Mouse (Mus musculus) embryonic facial prominence, embryonic 14.5 days (tissue): ENCODE results near the gene Socs7. TPM values are rescaled to one million over a fixed set of nuclear protein-coding genes. Genes with fewer than 3 reads are reported as not detected.

Source experiments
- ATAC-seq: fragments of 200-750 bp; cut with Nextera tagmentation; 2 replicates; pipeline ENCODE4 v1.8.0; 2017; ENCODE audit warnings: low read depth, moderate number of reproducible peaks, moderate TSS enrichment
- DNase-seq: peaks from one replicate; pipeline ENCODE4 v3.0.0-alpha.2; 2015; ENCODE audit warnings: low spot score
- H3K27ac ChIP-seq: fragments of 300-500 bp; sonication (generic); replicated peaks from 2 replicates; pipeline ENCODE4 v1.5.1; 2014; ENCODE audit warnings: low read depth, mild to moderate bottlenecking, low read length, moderate library complexity
- H3K27me3 ChIP-seq: fragments of 300-500 bp; sonication (generic); replicated peaks from 2 replicates; pipeline ENCODE4 v1.6.1; 2014; ENCODE audit warnings: low read length; ENCODE audit not compliant: control insufficient read depth, insufficient read depth
- H3K36me3 ChIP-seq: fragments of 300-500 bp; sonication (generic); 2 replicates; pipeline ENCODE4 v1.6.1; 2014; ENCODE audit warnings: low read length, mixed read lengths; ENCODE audit not compliant: control insufficient read depth, insufficient read depth
- H3K4me1 ChIP-seq: fragments of 300-500 bp; sonication (generic); 2 replicates; pipeline ENCODE4 v1.6.1; 2014; ENCODE audit warnings: antibody characterized with exemption, low read length; ENCODE audit not compliant: control insufficient read depth, insufficient read depth
- H3K4me2 ChIP-seq: fragments of 300-500 bp; sonication (generic); 2 replicates; pipeline ENCODE4 v1.6.1; 2014; ENCODE audit warnings: low read depth, mild to moderate bottlenecking, low read length, moderate library complexity, mixed read lengths
- H3K4me3 ChIP-seq: fragments of 300-500 bp; sonication (generic); 2 replicates; pipeline ENCODE4 v1.5.1; 2014; ENCODE audit warnings: low read depth, mild to moderate bottlenecking, low read length
- H3K9ac ChIP-seq: fragments of 300-500 bp; sonication (generic); 2 replicates; pipeline ENCODE4 v1.6.1; 2014; ENCODE audit warnings: low read depth, mild to moderate bottlenecking, low read length, moderate library complexity, mixed read lengths
- H3K9me3 ChIP-seq: fragments of 300-500 bp; sonication (generic); 2 replicates; pipeline ENCODE4 v1.6.1; 2016; ENCODE audit warnings: low read length; ENCODE audit not compliant: control insufficient read depth
- WGBS: fragments of 180-500 bp; shearing (Covaris S2); extraction: QIAGEN DNeasy Blood & Tissue Kit; methylation state at CpG from one replicate; pipeline ENCODE4 v1.1.7; 2014; 5-methylcytosine and 5-hydroxymethylcytosine counted together
- polyA plus RNA-seq: library from polyadenylated mRNA; unstranded; fragments of >200 nt; fragmentation: Nextera tagmentation; extraction: Ambion mirVana; gene quantifications from 2 replicates; pipeline ENCODE4 v1.2.1, GENCODE M21; 2014

Socs7 gene
- polyA plus RNA-seq, 1 experiment from 2014 or later: 3.1 TPM

DNA sequence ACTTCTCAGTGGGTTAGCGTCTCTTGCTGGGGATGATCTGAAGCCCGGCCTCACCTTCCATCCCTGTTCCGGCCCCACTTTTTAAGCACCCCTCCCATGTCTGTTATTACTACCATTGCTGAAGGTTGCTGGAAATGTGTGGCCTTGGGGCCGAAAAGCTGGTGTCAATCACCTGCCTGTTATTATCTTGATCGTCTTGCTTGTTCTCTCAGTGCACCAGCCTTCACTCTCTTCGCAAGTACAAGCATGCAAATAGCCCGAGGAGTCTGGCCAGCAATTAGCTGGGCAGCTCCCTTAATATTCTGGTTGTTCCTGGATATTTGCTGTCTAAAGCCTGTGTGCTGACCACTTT lies 1.3 kb downstream of the Socs7 start:
- H3K4me2 ChIP-seq: peak overlapping the region; percentile 80
- H3K4me1 ChIP-seq: peaks cover 21% of the 10 kb centered on the region
- DNase-seq: no peak
- H3K9me3 ChIP-seq: no peaks in the 10 kb centered on the region
- H3K27me3 ChIP-seq: no peaks in the 10 kb centered on the region
- 0 out of 2 replicates have a peak, but pooled peaks cover 2% of the 10 kb centered on the region for H3K36me3 ChIP-seq
- no peak for ATAC-seq
- peak overlapping the region; percentile 75 for H3K4me3 ChIP-seq
- H3K27ac ChIP-seq: no peak overlapping the region
- WGBS: 2% methylated on average over 7 of the region's 7 CpGs
- peak overlapping the region; percentile 97 for H3K9ac ChIP-seq

DNA sequence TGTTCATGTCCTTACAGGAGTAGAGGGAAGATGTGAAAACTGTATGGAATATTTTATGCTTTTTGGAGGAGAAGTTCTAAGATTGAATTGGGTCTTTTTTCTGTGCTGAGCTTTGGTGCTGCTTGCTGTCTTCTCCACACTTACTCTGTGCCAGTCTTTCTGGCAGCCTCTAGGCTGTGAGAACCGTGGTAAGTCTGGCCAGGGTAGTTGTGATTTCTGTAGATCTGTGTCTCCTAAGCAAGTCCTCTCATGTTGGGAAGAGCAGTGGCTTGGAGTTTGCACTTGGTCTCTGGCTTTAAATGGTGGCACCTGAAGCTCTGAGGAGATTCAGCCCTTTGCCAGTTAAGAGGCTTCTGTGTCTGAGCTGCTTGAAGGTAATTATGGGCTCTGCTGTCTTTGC lies 3.2 kb downstream of the Socs7 start:
- H3K27me3 ChIP-seq: no peaks in the 10 kb centered on the region
- H3K4me1 ChIP-seq: peaks cover 21% of the 10 kb centered on the region
- ATAC-seq (no peak), DNase-seq (no peak)
- H3K4me3 ChIP-seq: no peak overlapping the region
- peak overlapping the region; percentile 80 for H3K4me2 ChIP-seq
- H3K27ac ChIP-seq: no peak overlapping the region
- H3K36me3 ChIP-seq: 0 out of 2 replicates have a peak, but pooled peaks cover 3% of the 10 kb centered on the region
- 0 out of 2 replicates have a peak overlapping the region, but pooled peaks have one; percentile 5 for H3K9ac ChIP-seq
- H3K9me3 ChIP-seq: no peaks in the 10 kb centered on the region
- 50% methylated on average over 1 of the region's 1 CpGs for WGBS

DNA sequence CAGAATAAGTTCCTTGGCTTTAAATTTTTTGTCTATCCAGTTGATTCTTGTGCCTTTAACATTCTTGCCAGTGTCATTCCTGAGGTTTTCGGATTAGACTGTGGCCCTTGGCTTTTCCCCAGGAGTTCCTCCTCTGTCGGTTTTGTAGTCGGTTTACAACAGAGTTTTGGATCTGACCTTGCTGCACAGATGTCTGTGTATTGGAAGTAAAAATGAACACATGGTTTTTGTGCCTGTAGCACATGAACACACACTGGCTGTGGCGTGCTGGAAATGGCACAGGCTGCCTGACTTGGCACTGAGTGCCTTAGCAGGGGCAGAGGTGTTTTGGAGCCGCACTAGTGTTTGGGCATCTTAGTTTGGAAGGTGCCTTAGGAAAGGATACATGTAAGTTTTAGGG lies 6.2 kb downstream of the Socs7 start:
- DNase-seq: no peak
- no peaks in the 10 kb centered on the region for H3K9me3 ChIP-seq

DNA sequence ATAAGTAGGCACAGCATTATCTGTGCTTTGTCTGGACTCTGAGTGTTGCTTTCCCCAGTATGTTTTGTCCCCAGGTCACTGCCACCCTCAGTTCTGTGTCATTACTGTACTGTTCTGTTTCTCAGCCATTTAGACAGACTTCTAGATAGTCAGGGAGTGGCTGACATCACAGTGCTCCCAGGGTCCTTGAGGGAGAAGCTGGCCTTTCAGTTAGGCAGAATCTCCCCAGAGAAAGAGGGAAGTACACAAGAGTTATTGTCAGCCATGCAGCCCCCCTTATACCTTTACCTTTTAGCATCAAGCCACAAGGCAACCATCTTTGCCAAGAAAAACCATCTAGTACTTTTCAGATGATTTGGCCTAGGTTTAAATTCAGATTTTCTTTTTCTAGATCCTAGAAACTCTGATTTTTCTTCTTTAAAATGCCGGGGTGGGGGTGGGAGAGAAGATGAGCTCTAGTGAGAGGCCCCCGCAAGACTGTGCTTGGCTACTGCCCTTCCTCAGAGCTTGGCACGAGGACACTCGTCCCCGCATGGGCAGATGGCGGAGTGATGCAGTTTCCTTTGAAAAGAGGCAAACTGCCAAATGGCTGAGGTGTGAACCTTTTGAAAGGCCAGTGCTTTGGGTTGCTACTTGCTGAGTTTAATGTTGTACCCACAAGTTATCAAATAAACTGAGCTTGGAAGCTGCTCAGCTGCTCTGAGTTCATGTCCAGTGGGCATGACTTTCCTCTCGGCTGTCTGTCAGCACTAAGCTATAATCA lies 8.2 kb downstream of the Socs7 start:
- ATAC-seq: no peak
- Histone ChIP-seq H3K4me2 (no peak overlapping the region), H3K9me3 (no peaks in the 10 kb centered on the region), H3K9ac (no peak overlapping the region), H3K36me3 (peaks cover 16% of the 10 kb centered on the region), H3K4me1 (peaks cover 6% of the 10 kb centered on the region; the same call in 1 of the 2 replicates), H3K4me3 (no peak overlapping the region), H3K27ac (no peak overlapping the region; the same call in 1 of the 2 replicates), H3K27me3 (no peaks in the 10 kb centered on the region)
- no peak for DNase-seq
- 73% methylated on average over 7 of the region's 7 CpGs for WGBS

More for the DNA sequence above, 6.2 kb downstream of the Socs7 start:
- Histone ChIP-seq H3K4me1 (peaks cover 23% of the 10 kb centered on the region), H3K36me3 (peaks cover 3% of the 10 kb centered on the region; the same call in 1 of the 2 replicates), H3K4me2 (no peak overlapping the region), H3K4me3 (no peak overlapping the region), H3K9ac (no peak overlapping the region), H3K27me3 (no peaks in the 10 kb centered on the region), H3K27ac (no peak overlapping the region)
- WGBS: 72% methylated on average over 5 of the region's 5 CpGs
- ATAC-seq: no peak

DNA sequence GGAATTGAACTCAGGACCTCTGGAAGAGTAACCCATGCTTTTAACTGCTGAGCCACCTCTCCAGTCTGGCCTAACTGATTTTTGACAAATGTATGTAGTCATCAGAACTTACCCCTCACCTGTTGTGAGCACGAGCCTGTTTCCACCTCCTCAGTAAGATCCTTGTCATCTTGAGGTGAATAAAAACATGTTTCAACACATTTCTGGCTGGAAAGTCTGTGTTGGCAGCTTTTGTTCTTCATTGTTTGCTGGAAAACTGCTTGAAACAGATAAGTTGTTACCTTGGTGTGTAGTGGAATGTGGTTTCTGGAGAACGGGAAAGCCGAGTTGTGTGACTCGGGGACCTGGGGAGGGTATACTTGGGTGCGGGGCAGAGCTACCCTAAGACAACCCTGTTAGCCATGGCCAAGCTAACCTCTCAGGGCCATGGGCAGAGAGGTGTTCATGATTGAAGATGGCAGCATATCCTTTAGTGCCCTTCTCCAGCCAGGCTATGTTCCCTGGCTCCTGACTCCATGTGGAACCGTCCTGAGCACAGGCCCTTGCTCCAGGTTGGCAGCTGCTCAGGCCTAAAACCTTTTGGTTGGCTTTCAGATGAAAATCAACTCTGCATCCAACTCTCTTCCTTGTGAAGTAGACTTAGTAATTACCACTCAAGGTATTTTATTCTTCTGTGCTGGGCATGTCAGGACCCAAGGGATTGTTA lies 10.0 kb downstream of the Socs7 start:
- Histone ChIP-seq H3K27ac (peak overlapping the region; percentile 52), H3K9me3 (no peaks in the 10 kb centered on the region), H3K9ac (no peak overlapping the region), H3K4me1 (0 out of 2 replicates have a peak, but pooled peaks cover 3% of the 10 kb centered on the region), H3K36me3 (peaks cover 30% of the 10 kb centered on the region), H3K4me3 (no peak overlapping the region), H3K27me3 (no peaks in the 10 kb centered on the region), H3K4me2 (no peak overlapping the region)
- ATAC-seq (no peak), DNase-seq (peak; percentile 48)
- 77% methylated on average over 6 of the region's 6 CpGs for WGBS

DNA sequence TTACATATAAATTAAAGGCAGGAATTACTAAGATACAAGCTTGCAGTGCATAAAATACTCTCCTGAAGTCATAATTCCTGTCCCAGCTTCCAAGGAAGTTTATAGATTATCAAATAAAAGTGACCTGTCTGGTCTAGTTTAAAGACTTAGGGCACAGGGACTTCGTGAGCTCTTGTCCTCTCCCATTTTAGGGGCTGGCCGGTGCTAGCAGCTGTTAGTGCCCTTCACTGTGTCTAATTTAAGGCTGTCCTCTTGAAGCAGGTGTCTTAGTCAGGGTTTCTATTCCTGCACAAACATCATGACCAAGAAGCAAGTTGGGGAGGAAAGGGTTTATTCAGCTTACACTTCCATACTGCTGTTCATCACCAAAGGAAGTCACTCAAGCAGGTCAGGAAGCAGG lies 11.1 kb downstream of the Socs7 start:
- Histone ChIP-seq H3K36me3 (peaks cover 41% of the 10 kb centered on the region), H3K4me2 (no peak overlapping the region), H3K4me3 (no peak overlapping the region), H3K9ac (no peak overlapping the region), H3K27ac (no peak overlapping the region), H3K27me3 (no peaks in the 10 kb centered on the region), H3K9me3 (no peaks in the 10 kb centered on the region), H3K4me1 (0 out of 2 replicates have a peak, but pooled peaks cover 3% of the 10 kb centered on the region)
- DNase-seq: no peak
- ATAC-seq: no peak
- 71% methylated on average over 2 of the region's 2 CpGs for WGBS

DNA sequence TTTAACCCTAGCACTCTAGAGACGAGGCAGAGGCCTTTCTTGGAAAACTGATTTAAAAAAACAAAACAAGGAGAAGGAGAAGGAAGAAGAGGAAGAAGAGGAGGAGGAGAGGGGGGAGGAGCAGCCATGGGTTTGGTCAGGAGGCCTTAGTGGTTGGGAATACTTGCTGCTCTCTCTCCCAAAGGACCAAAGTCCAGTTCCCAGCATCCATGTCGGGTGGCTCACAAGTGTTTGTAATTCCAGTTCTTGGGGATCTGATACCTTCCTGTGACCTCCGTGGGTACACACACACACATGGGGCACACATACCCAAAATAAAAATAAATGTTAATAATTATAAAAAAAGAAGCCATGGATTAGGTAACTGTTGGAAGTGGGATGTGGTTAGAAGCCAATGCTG lies 17.7 kb downstream of the Socs7 start:
- DNase-seq: no peak
- ATAC-seq: no peak
- Histone ChIP-seq H3K4me1 (no peaks in the 10 kb centered on the region), H3K4me2 (no peak overlapping the region), H3K36me3 (peaks cover 69% of the 10 kb centered on the region), H3K9me3 (no peaks in the 10 kb centered on the region), H3K9ac (no peak overlapping the region), H3K27me3 (no peaks in the 10 kb centered on the region), H3K4me3 (no peak overlapping the region), H3K27ac (no peak overlapping the region)
- 67% methylated on average over 3 of the region's 3 CpGs for WGBS

DNA sequence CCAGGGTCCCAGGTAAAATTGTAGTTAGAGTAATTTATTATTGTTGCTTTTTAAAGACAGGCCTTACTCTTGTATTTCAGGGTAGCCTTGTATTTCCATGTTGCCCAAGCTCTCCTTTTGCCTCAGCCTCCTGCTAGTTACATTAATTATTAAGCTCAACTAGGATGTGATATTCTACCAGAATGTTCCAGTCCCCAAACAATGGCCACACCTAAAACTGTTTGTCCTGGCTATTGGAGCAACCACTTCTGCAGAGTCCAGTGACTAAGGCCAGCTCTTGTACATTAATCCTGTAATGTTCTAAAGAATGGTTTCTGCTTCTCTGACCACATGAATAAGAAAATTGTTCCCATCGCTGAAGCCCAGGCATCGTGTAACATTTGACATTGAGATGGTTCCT lies 20.7 kb downstream of the Socs7 start:
- WGBS: 88% methylated on average over 2 of the region's 2 CpGs
- H3K36me3 ChIP-seq: peaks cover 65% of the 10 kb centered on the region

More for the DNA sequence above, 20.7 kb downstream of the Socs7 start:
- Histone ChIP-seq H3K4me1 (no peaks in the 10 kb centered on the region), H3K4me3 (no peak overlapping the region), H3K27me3 (no peaks in the 10 kb centered on the region), H3K9ac (no peak overlapping the region), H3K9me3 (no peaks in the 10 kb centered on the region), H3K4me2 (no peak overlapping the region), H3K27ac (no peak overlapping the region)
- DNase-seq (no peak), ATAC-seq (no peak)
